Mouse (Mus musculus) CD4-positive helper T cell, adult 2 months (primary cell): Measurements from ENCODE around the gene Mtcl1.

Experiments
- DNase-seq: peaks from one replicate; pipeline ENCODE4 v3.0.0-alpha.2; 2012; ENCODE audit warnings: low read depth, missing footprints, low spot score

The Mtcl1 gene

DNA sequence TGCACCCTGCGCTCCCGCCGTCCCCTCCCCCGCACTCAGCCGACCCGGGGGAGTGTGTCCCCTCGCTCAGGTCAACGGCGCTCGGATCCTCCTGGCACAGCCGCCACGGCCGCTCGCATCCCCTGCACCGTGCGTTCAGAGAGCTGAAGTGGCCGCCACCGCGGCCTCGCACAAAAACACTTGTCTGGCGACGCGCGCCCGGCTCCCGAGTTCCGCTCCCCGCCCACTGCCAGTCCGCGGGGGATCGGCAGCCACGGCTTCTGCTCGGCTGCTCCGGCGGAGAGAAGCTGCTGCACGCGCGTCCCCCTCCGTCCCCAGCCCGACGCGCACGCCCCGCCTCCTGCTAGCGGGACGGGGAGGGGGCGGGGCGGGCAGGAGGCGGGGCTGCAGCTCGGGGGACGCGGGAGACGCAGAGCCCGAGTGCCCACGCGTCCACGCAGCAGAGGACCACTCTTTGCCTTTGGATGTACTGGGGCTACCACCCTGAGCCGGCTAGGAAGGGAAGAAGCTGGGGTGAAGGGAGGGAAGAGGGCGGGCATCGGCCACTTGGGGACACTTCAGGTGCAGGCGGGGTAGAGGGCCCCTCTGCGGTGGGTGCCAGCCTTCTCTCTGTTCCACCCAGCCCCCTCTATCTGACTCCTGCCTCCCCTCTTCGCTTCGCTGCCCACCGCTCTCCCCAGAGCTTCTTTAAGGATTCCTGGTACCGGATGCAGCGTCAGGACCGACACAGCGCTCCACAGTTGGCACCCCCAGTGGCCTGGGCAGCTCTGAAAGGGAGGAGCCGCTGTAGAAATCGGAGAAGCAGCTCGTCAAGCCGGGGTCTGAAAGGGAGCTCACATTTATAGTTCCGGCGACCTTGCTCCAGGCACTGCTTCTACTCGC is at the start of gene Mtcl1:
Gene Mtcl1 (minus strand): TSS at position 291 of the 882 bp plus-strand sequence.
- DNase-seq, result peak; percentile 48

DNA sequence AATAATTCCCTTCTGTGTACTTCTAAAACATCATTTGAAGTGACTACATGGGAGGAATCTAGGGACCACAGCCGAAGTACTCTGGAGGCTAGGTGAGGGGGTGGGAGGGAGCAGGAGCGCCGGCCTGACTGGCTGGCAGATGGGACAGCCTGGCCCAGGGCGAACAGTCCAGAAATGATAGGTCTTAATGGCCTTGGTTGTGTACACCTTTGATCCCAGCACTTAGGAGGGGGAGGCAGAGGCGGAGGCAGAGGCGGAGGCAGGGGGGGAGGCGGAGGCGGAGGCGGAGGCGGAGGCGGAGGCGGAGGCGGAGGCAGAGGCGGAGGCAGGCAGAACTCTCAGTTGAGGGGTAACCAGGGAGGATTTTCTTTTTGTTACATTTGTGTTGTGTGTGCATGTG is 49.0 kb upstream of the Mtcl1 start:
- no peak for DNase-seq

GRCm38 (mm10) chr17:66496589-66496988 is 47.0 kb upstream of the Mtcl1 start:
- no peak for DNase-seq

DNA sequence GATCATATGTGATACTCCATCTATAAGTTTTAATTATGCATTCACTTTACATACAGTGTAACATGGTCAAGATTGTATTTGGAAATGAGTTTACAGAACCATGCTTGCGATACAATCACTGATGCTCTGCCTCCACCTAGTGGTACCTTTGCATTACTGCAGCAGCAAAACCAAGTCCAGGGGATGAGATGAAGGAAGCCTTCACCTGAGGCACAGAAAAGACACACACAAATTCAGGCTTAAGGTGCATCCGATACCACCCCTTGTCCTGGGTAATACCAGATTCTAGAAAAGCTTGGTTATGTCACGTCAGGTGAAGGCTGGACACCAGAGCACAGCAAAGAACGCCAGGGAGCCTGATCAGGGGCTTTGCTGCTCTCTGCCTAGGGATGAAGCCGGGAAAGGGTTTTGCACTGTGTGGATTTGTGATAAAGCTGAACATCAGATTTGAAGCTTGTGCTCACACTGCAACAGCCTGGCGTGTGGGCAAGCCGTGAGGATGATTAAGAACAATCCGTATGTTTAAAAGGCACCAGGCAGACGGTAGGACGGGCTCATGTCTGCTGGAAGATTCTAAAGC is 40.6 kb upstream of the Mtcl1 start:
- DNase-seq, result peak; percentile 51

DNA sequence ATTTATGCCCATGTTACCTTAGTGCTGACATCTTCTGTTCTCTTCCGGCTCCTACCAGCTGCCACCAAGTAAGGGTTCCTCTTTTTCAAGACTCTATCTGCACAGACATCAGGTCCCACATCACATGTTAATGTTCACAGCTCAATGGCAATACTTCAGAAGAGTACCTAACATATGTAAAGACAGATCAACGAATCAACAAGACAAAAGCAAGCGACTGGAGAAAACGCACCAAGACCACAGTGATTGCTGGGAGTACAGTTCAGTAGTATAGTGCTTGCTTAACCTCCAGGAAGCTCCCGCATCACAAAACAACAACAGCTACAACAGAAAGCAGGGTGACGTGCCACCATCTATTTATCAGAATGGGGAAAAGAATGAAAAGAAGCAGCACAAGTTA is 37.0 kb upstream of the Mtcl1 start:
- DNase-seq, result no peak

DNA sequence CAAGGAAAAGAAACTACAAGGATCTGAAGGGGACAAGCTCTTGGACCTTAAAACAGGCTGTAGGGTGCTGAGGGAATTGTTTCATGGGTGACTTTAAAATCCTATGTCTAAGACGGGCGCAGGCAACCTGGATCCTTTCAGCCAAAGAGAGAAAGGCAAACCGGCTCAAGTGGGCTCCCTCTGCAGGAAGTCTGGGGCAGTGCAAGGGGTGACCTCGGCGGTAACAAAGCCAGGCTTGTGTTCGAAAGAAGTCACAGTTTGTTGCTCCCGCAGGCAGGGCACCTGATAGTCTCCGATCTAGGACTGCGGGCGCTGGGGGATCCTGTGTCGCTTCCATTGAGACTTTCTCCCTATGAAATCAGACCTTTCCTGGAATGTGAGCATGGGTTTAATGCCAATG is 36.2 kb upstream of the Mtcl1 start:
- DNase-seq, result peak; percentile 31

- no peak for DNase-seq
Observed at GRCm38 (mm10) chr17:66484965-66485364, 35.4 kb upstream of the Mtcl1 start.

DNA sequence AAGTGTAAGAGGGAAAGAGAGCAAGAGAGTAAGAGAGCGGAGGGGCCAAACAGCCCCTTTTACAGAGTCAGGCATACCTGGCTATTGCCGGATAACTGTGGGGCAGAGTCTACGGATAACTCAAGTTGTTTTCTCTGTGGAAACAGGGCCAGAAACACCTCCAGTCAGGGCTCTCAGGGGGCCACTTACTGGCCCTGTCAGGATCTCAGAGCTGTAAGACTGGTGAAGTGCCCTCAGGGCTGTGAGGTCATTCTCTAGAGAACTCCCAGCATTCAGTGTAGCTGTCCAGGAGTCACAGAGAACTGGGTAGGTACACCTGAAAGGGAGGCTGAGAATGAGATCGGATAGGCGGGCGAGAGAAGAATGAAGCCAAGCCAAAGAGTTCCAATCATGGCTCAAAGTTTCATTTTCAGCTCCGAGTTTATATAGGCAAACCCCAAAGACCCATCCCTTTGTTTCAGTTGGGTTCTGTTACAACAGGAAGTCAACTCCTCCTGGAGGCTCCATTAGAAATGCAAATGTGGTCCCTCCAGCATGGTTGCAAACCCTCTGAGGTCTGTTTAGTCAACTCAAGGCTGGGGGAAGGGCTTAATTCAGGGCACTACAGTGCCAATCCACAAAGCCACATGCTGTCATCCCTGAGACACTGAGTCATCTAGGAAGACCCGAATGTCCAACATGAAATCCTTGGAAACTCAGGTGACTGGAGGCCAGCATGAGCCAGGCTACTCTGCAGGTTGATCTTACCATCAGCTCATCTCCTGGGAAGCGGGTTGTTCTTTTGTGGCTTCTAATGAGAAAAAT is 34.3 kb upstream of the Mtcl1 start:
- DNase-seq, result no peak

DNA sequence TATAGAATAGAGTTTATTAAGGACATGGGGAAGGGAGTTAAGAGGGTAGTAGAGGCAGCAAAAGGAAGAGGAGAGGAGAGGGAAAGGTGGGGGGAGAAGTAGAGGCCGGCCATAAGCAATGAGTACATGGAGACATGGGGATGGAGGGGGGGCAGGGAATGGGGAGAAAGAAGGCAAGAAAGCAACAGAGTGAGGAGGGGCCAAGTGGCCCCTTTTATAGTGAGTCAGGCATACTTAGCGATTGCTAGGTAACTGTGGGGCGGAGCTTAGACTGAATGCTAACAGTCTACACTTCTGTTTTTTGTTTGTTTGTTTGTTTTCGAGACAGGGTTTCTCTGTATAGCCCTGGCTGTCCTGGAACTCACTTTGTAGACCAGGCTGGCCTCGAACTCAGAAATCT is 31.7 kb upstream of the Mtcl1 start:
- no peak for DNase-seq

DNA sequence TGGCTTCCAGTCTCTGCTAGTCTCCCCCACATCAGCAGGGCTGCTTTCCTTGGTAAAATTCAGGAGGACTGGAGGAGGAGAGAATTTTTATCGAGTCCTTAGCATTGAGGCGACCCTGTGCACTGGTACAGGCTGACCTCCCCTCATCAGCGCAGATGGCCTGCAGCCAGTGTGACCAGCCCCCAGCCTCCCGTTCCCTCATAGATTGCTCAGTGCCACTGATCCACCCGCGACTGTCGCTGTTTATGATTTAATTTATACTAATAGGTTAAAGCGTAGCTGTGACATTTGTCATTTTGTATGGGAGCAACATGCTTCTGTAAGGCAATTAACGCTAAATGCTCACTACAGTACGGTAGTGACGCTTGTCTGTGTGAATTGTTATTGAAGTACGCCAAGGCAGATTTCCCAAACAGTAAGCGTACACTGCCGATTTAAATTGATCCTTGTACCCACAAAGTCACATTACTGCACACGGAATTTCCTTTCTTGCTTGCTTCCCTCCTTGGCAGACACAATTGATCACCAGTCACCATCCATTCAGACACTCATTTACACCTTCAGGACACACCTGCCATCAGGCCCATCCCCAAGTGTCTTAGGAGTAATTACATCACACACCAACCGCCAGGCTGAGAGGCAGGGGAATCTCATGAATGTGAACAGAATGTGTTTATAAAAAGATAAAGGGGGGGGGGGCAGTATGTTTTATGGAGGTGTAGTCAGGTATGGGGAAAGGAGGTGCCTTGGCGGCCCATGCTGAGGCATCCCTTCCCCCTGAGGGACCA is 31.1 kb upstream of the Mtcl1 start:
- DNase-seq, result no peak

- DNase-seq, result no peak
Observed at GRCm38 (mm10) chr17:66479813-66480490, 30.4 kb upstream of the Mtcl1 start.

- no peak for DNase-seq
Observed at GRCm38 (mm10) chr17:66479311-66479710, 29.8 kb upstream of the Mtcl1 start.

- DNase-seq, result no peak
Observed at GRCm38 (mm10) chr17:66473205-66473604, 23.7 kb upstream of the Mtcl1 start.

DNA sequence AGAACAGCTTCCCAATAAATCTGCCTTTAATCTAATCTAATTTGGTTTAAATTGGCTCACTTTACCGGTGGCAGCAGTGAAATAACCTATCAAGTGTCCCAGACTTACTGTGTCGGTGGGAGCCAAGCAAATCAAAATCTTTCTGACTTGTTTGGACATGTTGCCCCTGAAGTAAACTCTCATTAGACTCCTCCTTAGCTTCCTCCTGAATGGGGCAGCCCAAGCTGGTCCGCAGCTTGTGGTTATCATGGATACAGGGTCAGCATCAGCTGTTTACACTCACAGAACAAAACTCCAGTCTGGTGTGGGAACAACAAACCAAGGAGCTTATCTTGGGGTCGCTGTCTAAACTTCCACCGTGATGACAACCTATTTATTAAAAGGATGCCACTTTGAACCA is 22.2 kb upstream of the Mtcl1 start:
- no peak for DNase-seq

- DNase-seq, result no peak
Observed at GRCm38 (mm10) chr17:66471252-66471651, 21.7 kb upstream of the Mtcl1 start.

DNA sequence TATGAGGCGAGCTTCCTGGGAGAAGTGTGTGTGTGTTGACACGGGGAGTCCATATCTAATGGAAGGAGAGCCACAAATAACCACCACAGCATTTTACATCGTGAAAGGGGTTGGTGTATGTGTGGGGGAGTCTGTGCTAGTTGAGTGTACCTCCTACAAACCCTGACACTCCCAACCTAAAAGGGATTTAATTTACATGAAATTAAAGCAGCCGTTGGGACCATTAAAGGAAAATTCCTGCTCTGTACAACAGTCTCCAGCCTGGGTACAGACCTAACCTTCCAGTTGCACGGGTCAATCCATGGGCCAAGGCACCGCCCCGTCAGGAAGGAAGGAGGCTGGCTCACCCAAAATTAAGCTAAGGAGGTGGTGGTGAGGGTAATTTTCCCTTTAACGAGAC is 20.5 kb upstream of the Mtcl1 start:
- DNase-seq, result no peak

DNA sequence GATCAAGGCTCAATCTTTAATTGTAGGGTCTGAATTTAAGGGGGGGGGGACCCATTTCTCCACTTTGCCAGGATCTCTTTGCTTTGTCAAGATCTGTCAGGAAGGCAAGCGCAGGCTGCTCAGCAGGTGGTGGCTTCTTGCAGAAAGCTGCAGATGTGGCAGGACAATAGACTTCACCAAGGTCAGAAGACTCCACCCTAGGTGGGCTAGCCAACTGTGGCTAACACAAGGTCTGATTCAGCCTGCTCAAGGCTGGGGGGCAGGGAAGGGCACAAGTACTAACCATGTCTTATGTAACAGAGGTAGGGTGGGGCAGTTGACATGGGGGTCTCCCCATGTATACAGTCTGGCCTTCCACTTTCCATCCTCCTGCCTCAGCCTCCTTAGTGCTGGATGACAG is 7.7 kb upstream of the Mtcl1 start:
- DNase-seq, result no peak

- DNase-seq, result peak; percentile 55
Observed at GRCm38 (mm10) chr17:66451143-66451542, 1.6 kb upstream of the Mtcl1 start.

- DNase-seq, result no peak
Observed at GRCm38 (mm10) chr17:66450526-66451070, 1.0 kb upstream of the Mtcl1 start.
